Mouse (Mus musculus) stomach, embryonic 14.5 days (tissue): ENCODE measurements around the gene Echdc2. TPM values are rescaled to one million over a fixed set of nuclear protein-coding genes. Genes with fewer than 3 reads are reported as not detected.
"Not testable (repeated sequence)": the region's sequence is repeated elsewhere in the genome, so short reads cannot be mapped to it uniquely, and the experiment has no call there.

Experiments
- ATAC-seq: fragments of 200-750 bp; cut with Nextera tagmentation; 2 replicates; pipeline ENCODE4 v1.8.0; 2017; ENCODE audit warnings: low read depth, moderate TSS enrichment; ENCODE audit not compliant: insufficient number of reproducible peaks, insufficient read depth, low FRiP score
- H3K27ac ChIP-seq: fragments of 300-500 bp; sonication (generic); 2 replicates; pipeline ENCODE4 v1.5.1; 2014; ENCODE audit warnings: mild to moderate bottlenecking, low read length, moderate library complexity, mixed read lengths
- H3K27me3 ChIP-seq: fragments of 300-500 bp; sonication (generic); 2 replicates; pipeline ENCODE4 v1.6.1; 2014; ENCODE audit warnings: low read length, control low read depth, mixed read lengths; ENCODE audit not compliant: control insufficient read depth, insufficient read depth
- H3K36me3 ChIP-seq: fragments of 300-500 bp; sonication (generic); 2 replicates; pipeline ENCODE4 v1.6.1; 2014; ENCODE audit warnings: mild to moderate bottlenecking, control low read depth, low read length, moderate library complexity, mixed read lengths; ENCODE audit not compliant: control insufficient read depth, insufficient read depth
- H3K4me1 ChIP-seq: fragments of 300-500 bp; sonication (generic); 2 replicates; pipeline ENCODE4 v1.6.1; 2014; ENCODE audit warnings: low read length, control low read depth, mixed read lengths; ENCODE audit not compliant: control insufficient read depth, insufficient read depth
- H3K4me2 ChIP-seq: fragments of 300-500 bp; sonication (generic); replicated peaks from 2 replicates; pipeline ENCODE4 v1.6.1; 2014; ENCODE audit warnings: low read depth, low read length, control low read depth
- H3K4me3 ChIP-seq: fragments of 300-500 bp; sonication (generic); 2 replicates; pipeline ENCODE4 v1.5.1; 2014; ENCODE audit warnings: low read depth, low read length, control low read depth
- H3K9ac ChIP-seq: fragments of 300-500 bp; sonication (generic); replicated peaks from 2 replicates; pipeline ENCODE4 v1.6.1; 2014; ENCODE audit warnings: low read depth, mild to moderate bottlenecking, control low read depth, low read length, moderate library complexity, mixed read lengths
- H3K9me3 ChIP-seq: fragments of 300-500 bp; sonication (generic); 2 replicates; pipeline ENCODE4 v1.6.1; 2016; ENCODE audit warnings: low read depth, low read length, control low read depth; ENCODE audit not compliant: control insufficient read depth
- WGBS: fragments of 180-500 bp; shearing (Covaris S2); extraction: QIAGEN DNeasy Blood & Tissue Kit; methylation state at CpG from one replicate; pipeline ENCODE4 v1.1.7; 2014; 5-methylcytosine and 5-hydroxymethylcytosine counted together
- polyA plus RNA-seq: library from polyadenylated mRNA; unstranded; fragments of >200 nt; fragmentation: Nextera tagmentation; extraction: Ambion mirVana; gene quantifications from 2 replicates; pipeline ENCODE4 v1.2.1, GENCODE M21; 2014

Echdc2 gene
- polyA plus RNA-seq, 1 experiment from 2014 or later: 40.5 TPM

DNA sequence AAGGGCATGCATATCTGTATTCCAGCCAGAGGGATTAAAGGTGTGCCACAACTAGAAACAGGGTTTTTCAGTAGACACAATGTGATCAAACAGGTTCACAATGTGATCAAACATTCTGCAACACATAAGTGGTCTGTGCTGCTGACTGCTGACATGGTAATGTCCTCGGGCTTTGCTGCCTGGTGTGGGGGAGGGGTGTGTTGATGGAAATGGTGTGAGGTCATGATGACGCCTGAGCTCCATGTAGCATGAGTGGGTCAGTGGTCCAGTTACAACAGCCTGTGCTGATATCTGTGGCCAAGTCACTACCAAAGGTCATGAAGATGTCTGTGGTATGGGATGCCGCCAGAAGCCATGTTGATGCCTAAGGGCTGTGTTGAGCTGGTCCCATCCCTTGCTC lies 34.8 kb upstream of the Echdc2 start:
- H3K36me3 ChIP-seq: no peaks in the 10 kb centered on the region
- H3K27ac ChIP-seq: no peak overlapping the region
- no peaks in the 10 kb centered on the region for H3K27me3 ChIP-seq
- H3K4me1 ChIP-seq: no peaks in the 10 kb centered on the region
- H3K9ac ChIP-seq: no peak overlapping the region
- H3K4me2 ChIP-seq: no peak overlapping the region
- H3K4me3 ChIP-seq: no peak overlapping the region
- H3K9me3 ChIP-seq: no peaks in the 10 kb centered on the region
- 85% methylated on average over 3 of the region's 3 CpGs for WGBS
- no peak for ATAC-seq

DNA sequence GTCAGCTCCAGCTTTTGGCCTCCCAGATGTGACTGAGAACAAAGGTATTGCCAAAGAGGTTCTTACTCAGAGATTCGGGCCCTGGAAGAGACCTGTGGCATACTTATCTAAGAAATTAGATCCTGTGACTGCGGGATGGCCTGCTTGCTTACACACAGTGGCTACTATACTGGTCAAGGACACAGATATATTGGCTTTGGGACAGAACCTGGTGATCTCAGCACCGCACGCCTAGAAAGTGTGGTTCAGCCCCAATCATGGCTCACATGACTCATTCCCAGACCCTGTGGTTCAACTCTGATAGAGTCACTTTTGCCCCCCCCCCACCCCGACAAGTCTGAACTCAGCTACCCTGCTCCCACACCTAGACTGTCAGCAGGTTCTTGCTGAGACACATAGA lies 28.3 kb upstream of the Echdc2 start:
- Histone ChIP-seq H3K9me3 (no peaks in the 10 kb centered on the region), H3K4me3 (no peak overlapping the region), H3K4me1 (no peaks in the 10 kb centered on the region), H3K4me2 (no peak overlapping the region), H3K27me3 (no peaks in the 10 kb centered on the region), H3K27ac (no peak overlapping the region), H3K36me3 (no peaks in the 10 kb centered on the region), H3K9ac (no peak overlapping the region)
- WGBS: 79% methylated on average over 5 of the region's 5 CpGs
- ATAC-seq: no peak

DNA sequence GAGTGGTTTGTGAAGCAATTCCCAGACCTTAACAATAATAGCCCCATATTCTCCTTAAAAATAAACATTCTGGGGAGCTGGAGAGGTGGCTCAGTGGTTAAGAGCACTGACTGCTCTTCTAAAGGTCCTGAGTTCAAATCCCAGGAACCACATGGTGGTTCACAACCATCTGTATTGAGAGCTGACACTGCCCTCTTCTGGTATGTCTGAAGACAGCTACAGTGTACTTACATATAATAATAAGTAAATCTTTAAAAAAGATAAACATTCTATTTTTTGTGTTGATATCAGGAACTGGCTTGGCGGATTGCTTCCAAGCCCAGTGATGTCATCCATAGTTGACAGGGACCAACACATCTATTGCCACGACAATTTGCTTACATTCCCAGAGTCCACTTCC lies 22.1 kb upstream of the Echdc2 start:
- not testable (repeated sequence) for H3K4me2 ChIP-seq, H3K4me3 ChIP-seq, H3K27me3 ChIP-seq, H3K9me3 ChIP-seq, ATAC-seq, H3K27ac ChIP-seq, H3K36me3 ChIP-seq, H3K4me1 ChIP-seq, H3K9ac ChIP-seq
- WGBS: 84% methylated on average over 2 of the region's 2 CpGs

DNA sequence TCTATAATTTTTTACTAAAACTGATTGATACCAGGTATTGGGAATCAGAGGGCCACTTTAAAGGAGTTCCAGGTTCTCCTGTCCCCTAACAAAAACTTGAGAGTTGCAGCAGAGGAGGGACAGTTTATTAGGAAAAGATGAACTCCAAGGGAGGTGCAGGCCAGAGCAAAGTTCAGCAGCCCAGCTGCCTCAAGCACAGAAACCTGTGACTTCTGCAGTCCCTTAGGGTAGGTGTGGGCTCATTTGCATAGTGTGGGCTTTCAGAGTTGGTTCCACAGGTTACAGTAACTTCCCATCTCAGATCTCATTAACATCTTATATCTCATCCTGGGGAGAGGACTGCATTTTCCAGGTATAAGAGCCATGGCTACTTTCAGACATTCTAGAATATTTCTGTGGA lies 21.5 kb upstream of the Echdc2 start:
- no peaks in the 10 kb centered on the region for H3K27me3 ChIP-seq
- no peaks in the 10 kb centered on the region for H3K9me3 ChIP-seq
- H3K36me3 ChIP-seq: no peaks in the 10 kb centered on the region
- no peak overlapping the region for H3K9ac ChIP-seq
- no peak for ATAC-seq
- no peak overlapping the region for H3K4me2 ChIP-seq
- H3K27ac ChIP-seq: no peak overlapping the region
- H3K4me1 ChIP-seq: no peaks in the 10 kb centered on the region
- H3K4me3 ChIP-seq: no peak overlapping the region

DNA sequence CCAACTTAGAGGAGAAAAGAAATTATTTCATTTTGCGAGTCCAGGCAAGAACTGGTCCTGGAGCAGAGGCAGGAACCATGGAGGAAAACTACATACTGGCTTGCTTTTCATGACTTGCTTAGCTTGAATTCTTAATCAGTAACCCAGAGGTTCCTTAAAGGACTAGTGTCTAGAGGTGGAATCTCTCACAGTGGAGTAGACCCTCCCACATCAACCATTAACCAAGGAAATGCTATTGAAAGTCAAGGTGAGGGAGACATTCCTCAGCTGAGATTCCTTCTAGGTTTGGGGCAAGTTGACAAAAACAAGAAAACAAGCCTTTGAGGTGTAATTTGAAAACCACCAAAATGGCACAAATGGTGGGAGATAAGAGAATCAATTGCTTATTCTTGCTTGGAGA lies 20.4 kb upstream of the Echdc2 start, which contains the start of gene Scp2:
Gene Scp2, minus strand, starts transcription at position 119 of the 400 bp plus-strand sequence.
- H3K4me1 ChIP-seq: no peaks in the 10 kb centered on the region
- no peaks in the 10 kb centered on the region for H3K9me3 ChIP-seq
- WGBS: 81% methylated on average over 1 of the region's 1 CpGs
- H3K4me3 ChIP-seq: no peak within 1 kb of the TSS
- no peak within 1 kb of the TSS for H3K4me2 ChIP-seq
- H3K36me3 ChIP-seq: no peaks in the 10 kb centered on the region
- no peak for ATAC-seq
- H3K9ac ChIP-seq: no peak within 1 kb of the TSS
- H3K27me3 ChIP-seq: no peaks in the 10 kb centered on the region
- no peak within 1 kb of the TSS for H3K27ac ChIP-seq

DNA sequence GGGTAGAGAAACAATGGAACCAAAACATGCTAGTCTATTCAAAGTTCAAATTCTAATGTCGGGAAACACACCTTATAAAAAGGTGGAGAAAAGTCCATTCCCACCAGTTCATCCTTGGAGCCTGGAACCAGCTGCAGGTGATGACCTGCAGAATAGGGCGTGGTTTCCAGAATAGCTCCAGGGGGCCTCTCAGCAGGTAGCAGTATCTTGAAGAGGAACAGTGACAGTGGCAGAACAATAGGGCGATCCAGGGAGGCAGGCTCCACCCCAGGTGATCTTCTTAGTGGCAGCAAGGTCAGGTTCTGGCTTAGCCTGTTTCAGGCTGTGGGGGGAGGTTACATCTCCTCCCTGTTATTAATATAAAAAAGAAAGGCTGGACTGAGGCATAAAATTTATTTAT lies 19.7 kb upstream of the Echdc2 start:
- not testable (repeated sequence) for ATAC-seq, H3K9ac ChIP-seq, H3K27ac ChIP-seq, H3K4me2 ChIP-seq, H3K36me3 ChIP-seq, H3K9me3 ChIP-seq, H3K4me3 ChIP-seq, H3K27me3 ChIP-seq, H3K4me1 ChIP-seq
- WGBS: 38% methylated on average over 3 of the region's 3 CpGs

DNA sequence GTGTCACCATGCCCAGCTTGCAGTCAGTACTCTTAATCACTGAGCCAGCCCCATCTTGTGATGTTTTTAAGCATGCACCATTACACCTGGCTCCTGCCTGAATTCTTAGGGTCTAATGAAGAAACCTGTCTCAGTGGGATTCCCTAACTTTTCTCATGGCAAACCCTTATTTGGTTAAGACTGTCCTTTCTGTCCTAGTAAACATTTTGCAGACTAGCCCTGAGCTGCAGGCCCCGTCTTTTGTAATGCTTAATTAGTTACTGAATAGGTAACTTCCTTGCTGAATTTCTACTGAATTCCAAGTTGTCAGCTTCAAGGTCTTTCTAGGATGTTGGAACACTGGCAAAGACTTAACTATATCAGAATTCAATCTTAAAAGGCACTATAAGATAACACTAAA lies 10.1 kb upstream of the Echdc2 start:
- H3K4me3 ChIP-seq, H3K9ac ChIP-seq, H3K9me3 ChIP-seq, H3K27ac ChIP-seq, H3K4me1 ChIP-seq, H3K27me3 ChIP-seq, H3K4me2 ChIP-seq, H3K36me3 ChIP-seq, ATAC-seq: not testable (repeated sequence)
- WGBS: 79% methylated on average over 1 of the region's 1 CpGs

DNA sequence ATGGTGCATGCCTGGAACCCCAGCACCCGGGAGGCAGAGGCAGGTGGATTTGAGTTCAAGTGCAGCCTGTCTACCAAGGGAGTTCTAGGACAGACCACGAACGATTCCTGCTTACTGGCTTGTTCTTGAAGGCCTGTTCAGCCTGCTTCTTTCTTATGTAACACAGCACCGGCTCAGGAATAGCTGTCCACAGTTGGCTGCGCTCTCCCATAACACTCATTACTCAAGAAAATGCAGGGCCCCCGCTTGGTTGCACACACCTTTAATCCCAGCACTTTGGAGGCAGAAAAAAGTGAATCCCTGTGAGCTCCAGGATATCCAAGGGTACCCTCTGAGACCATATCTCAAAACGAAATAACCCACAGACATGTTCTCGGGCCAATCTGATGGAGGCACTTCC lies 3.3 kb upstream of the Echdc2 start:
- Histone ChIP-seq H3K9ac (no peak overlapping the region), H3K4me1 (no peaks in the 10 kb centered on the region), H3K36me3 (no peaks in the 10 kb centered on the region), H3K27me3 (no peaks in the 10 kb centered on the region), H3K27ac (no peak overlapping the region), H3K4me3 (no peak overlapping the region), H3K9me3 (no peaks in the 10 kb centered on the region), H3K4me2 (no peak overlapping the region)
- ATAC-seq: no peak
- WGBS: 87% methylated on average over 8 of the region's 8 CpGs

DNA sequence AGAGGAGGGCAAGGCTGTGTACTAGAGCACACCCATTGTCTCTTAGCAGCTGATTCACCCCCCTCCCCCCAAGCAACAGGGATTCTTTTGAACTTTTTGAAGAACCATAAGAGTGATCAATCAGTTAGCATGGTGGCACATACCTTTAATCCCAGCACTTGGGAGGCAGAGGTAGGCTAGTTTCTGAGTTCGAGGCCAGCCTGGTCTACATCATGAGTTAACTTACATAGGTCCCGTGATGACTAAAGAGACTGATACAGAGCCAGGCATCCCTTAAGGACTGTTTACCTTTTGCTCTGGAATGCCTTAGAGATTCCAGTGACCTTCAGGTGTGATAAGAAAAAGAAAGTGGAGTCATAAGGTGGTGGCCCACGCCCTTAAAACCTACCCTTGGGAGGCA lies 1.9 kb upstream of the Echdc2 start:
- no peaks in the 10 kb centered on the region for H3K9me3 ChIP-seq
- WGBS: 71% methylated on average over 3 of the region's 3 CpGs
- no peaks in the 10 kb centered on the region for H3K27me3 ChIP-seq
- no peak overlapping the region for H3K9ac ChIP-seq
- no peak for ATAC-seq
- no peaks in the 10 kb centered on the region for H3K4me1 ChIP-seq
- no peak overlapping the region for H3K4me3 ChIP-seq
- H3K27ac ChIP-seq: no peak overlapping the region
- no peaks in the 10 kb centered on the region for H3K36me3 ChIP-seq
- H3K4me2 ChIP-seq: no peak overlapping the region
